Comparison of ENCODE assay signal across 9 mouse cellular contexts in genomic region chr9:90184116-90184515, GRCm38 (mm10). TPM values are rescaled to one million over a fixed set of nuclear protein-coding genes. Genes with fewer than 3 reads are reported as not detected.
A peak's percentile ranks its signal among the peaks of the same experiment; 100 is the strongest.
DNase-seq lines count a peak whose midpoint lies in the region; ATAC-seq lines count a peak whose summit lies in the region.
"Had no signal": no experiment of that assay in that cellular context is flagged by ENCODE, and none has a peak within 500 bp of the region (broad histone marks: within the 10 kb centered on the region; RNA-seq: fewer than 3 reads in every experiment).

No protein-coding gene starts in this region.

- peaks cover 92% of the 10 kb centered on the region for H3K36me3 ChIP-seq in forebrain, embryonic 13.5 days (ENCODE audit: poor library complexity, severe bottlenecking)
- H3K36me3 ChIP-seq in forebrain, embryonic 16.5 days (ENCODE audit: control insufficient read depth, insufficient read depth), result peaks cover 2% of the 10 kb centered on the region; the same call in 1 of the 2 replicates
- peaks cover 26% of the 10 kb centered on the region for H3K36me3 ChIP-seq in limb, embryonic 15.5 days

- no peaks in the 10 kb centered on the region for H3K9me3 ChIP-seq in forebrain, embryonic 13.5 days (replicated peaks)
- no peaks in the 10 kb centered on the region for H3K9me3 ChIP-seq in forebrain, embryonic 16.5 days (ENCODE audit: control insufficient read depth, low read length)
- no peaks in the 10 kb centered on the region for H3K9me3 ChIP-seq in limb, embryonic 15.5 days

- H3K27ac ChIP-seq in forebrain, embryonic 13.5 days, result no peak overlapping the region
- H3K27ac ChIP-seq in forebrain, embryonic 16.5 days (ENCODE audit: low read length), result no peak overlapping the region
- 0 out of 2 replicates have a peak overlapping the region, but pooled peaks have one; percentile 22 for H3K27ac ChIP-seq in limb, embryonic 15.5 days

- intact Hi-C loops in heart, postnatal 10 days (cut with DNase I), result no loop called here

- no peaks in the 10 kb centered on the region for H3K27me3 ChIP-seq in forebrain, embryonic 13.5 days
- no peaks in the 10 kb centered on the region for H3K27me3 ChIP-seq in forebrain, embryonic 16.5 days (replicated peaks; ENCODE audit: control insufficient read depth, insufficient read depth, low read length)
- H3K27me3 ChIP-seq in limb, embryonic 15.5 days, result no peaks in the 10 kb centered on the region

- no peak overlapping the region for H3K9ac ChIP-seq in forebrain, embryonic 13.5 days
- H3K9ac ChIP-seq in forebrain, embryonic 16.5 days (replicated peaks; ENCODE audit: low read depth, low read length), result no peak overlapping the region
- H3K9ac ChIP-seq in limb, embryonic 15.5 days, result no peak overlapping the region

- WGBS in forebrain, embryonic 13.5 days, result 57% methylated on average over 8 of the region's 8 CpGs
- WGBS in forebrain, embryonic 16.5 days, result 60% methylated on average over 8 of the region's 8 CpGs
- WGBS in limb, embryonic 15.5 days, result 61% methylated on average over 8 of the region's 8 CpGs

- H3K4me1 ChIP-seq in forebrain, embryonic 13.5 days, result peaks cover 6% of the 10 kb centered on the region; the same call in 1 of the 2 replicates
- no peaks in the 10 kb centered on the region for H3K4me1 ChIP-seq in forebrain, embryonic 16.5 days (replicated peaks; ENCODE audit: control insufficient read depth, insufficient read depth, low read length)
- H3K4me1 ChIP-seq in limb, embryonic 15.5 days, result 0 out of 2 replicates have a peak, but pooled peaks cover 4% of the 10 kb centered on the region

- ATAC-seq in forebrain, embryonic 13.5 days, result 0 out of 2 replicates have a peak, but pooled peaks have one; percentile 20
- ATAC-seq in forebrain, embryonic 16.5 days, result no peak
- peak; percentile 48 for ATAC-seq in limb, embryonic 15.5 days (ENCODE audit: insufficient number of reproducible peaks, low FRiP score, low TSS enrichment, low read depth)

- DNase-seq in adrenal gland, adult 18-20 months (ENCODE audit: low spot score in 2 of 2), result peak; percentile 60 to 66
- DNase-seq in heart, postnatal 10 days, result peak; percentile 82 to 84
- no peak for DNase-seq in right cerebral cortex, postnatal 4 days
- DNase-seq in thymus, postnatal 25 days, result no peak
- DNase-seq in urinary bladder, postnatal 14 days (ENCODE audit: low spot score), result no peak

- no peak overlapping the region for H3K4me2 ChIP-seq in forebrain, embryonic 13.5 days
- H3K4me2 ChIP-seq in forebrain, embryonic 16.5 days (ENCODE audit: low read length), result no peak overlapping the region
- no peak overlapping the region for H3K4me2 ChIP-seq in limb, embryonic 15.5 days

- H3K4me3 ChIP-seq in forebrain, embryonic 13.5 days, result no peak overlapping the region
- no peak overlapping the region for H3K4me3 ChIP-seq in forebrain, embryonic 16.5 days (replicated peaks; ENCODE audit: low read length)
- H3K4me3 ChIP-seq in limb, embryonic 15.5 days, result no peak overlapping the region

RNA-seq across cellular contexts. Expression of gene Adamts7, which starts 21.2 kb away (rescaled TPM):
- polyA plus RNA-seq in forebrain, embryonic 13.5 days (2015; fragmentation: Nextera tagmentation; extraction: Ambion mirVana), result 13.6 and 15.4 TPM in 2 replicates
- polyA plus RNA-seq in forebrain, embryonic 16.5 days (2015; fragmentation: Nextera tagmentation; extraction: Ambion mirVana), result 14.0 and 14.1 TPM in 2 replicates
- total RNA-seq in adrenal gland, adult 18-20 months (2021), result 1 to 10 TPM; 2.4 to 2.8 TPM
- 10 to 100 TPM; 21.8 to 24.0 TPM for total RNA-seq in heart, postnatal 10 days (2021)
- 13.7 and 14.2 TPM in 2 replicates for polyA plus RNA-seq in limb, embryonic 15.5 days (2015; fragmentation: Nextera tagmentation; extraction: Ambion mirVana)
- total RNA-seq: neutrophil, adult 5-6 weeks had no signal

Comparison
In these comparisons a context has a peak if more than half of its experiments do, and no peak if none do; other contexts are left out.
1. DNase-seq: peak in adrenal gland, adult 18-20 months (2 of 2) and heart, postnatal 10 days (2 of 2); none in right cerebral cortex, postnatal 4 days (single experiment), thymus, postnatal 25 days (single experiment) and urinary bladder, postnatal 14 days (single experiment).